Mouse (Mus musculus) heart, adult 2 months (tissue): ENCODE measurements around the gene Fxyd7. TPM values are rescaled to one million over a fixed set of nuclear protein-coding genes. Genes with fewer than 3 reads are reported as not detected.

Source experiments
- DNase-seq, 2 experiments: peaks; one replicate each; pipeline ENCODE4 v3.0.0; 2021
- H3K27ac ChIP-seq: fragments of 200-600 bp; 2 replicates; pipeline ENCODE4 v1.8.1; 2022
- H3K27me3 ChIP-seq: fragments of 200-500 bp; 2 replicates; pipeline ENCODE4 v1.6.1; 2012; ENCODE audit warnings: mild to moderate bottlenecking, low read length, inconsistent platforms, mixed read lengths; ENCODE audit not compliant: control insufficient read depth, insufficient read depth
- H3K36me3 ChIP-seq: fragments of 200-500 bp; 2 replicates; pipeline ENCODE4 v1.6.1; 2012; ENCODE audit warnings: low read length, inconsistent platforms; ENCODE audit not compliant: control insufficient read depth, insufficient read depth
- H3K4me1 ChIP-seq: fragments of 200-500 bp; 2 replicates; pipeline ENCODE4 v1.6.1; 2011; ENCODE audit warnings: low read length; ENCODE audit not compliant: control insufficient read depth, insufficient read depth
- H3K4me3 ChIP-seq: fragments of 200-600 bp; 2 replicates; pipeline ENCODE4 v1.8.1; 2022
- H3K79me2 ChIP-seq: fragments of 200-500 bp; replicated peaks from 2 replicates; pipeline ENCODE4 v1.6.1; 2012; ENCODE audit warnings: mild to moderate bottlenecking, inconsistent platforms, low read length, moderate library complexity, mixed read lengths; ENCODE audit not compliant: control insufficient read depth, insufficient read depth
- H3K9ac ChIP-seq: fragments of 200-500 bp; 2 replicates; pipeline ENCODE4 v1.6.1; 2012; ENCODE audit warnings: low read depth, mild to moderate bottlenecking, control low read depth, inconsistent platforms, low read length, mixed read lengths
- CTCF ChIP-seq: fragments of 200-600 bp; IDR thresholded peaks from 2 replicates; pipeline ENCODE4 v1.8.1; 2022; ENCODE audit warnings: antibody characterized with exemption, mild to moderate bottlenecking, moderate library complexity
- EP300 ChIP-seq: fragments of 200-500 bp; IDR thresholded peaks from 2 replicates; pipeline ENCODE4 v1.6.1; 2011; ENCODE audit warnings: low read depth, low read length, control low read depth; ENCODE audit not compliant: insufficient read depth
- POLR2A ChIP-seq: fragments of 200-500 bp; IDR thresholded peaks from 2 replicates; pipeline ENCODE4 v1.6.1; 2011; ENCODE audit warnings: mild to moderate bottlenecking, low read depth, low read length, control low read depth; ENCODE audit not compliant: insufficient read depth
- WGBS: fragments of 180-500 bp; shearing (Covaris S2); methylation state at CpG from one replicate; pipeline ENCODE4 v1.1.7; 2018; 5-methylcytosine and 5-hydroxymethylcytosine counted together
- intact Hi-C: fragments of 180-260 bp; cut with DNase I; formaldehyde crosslinking; loops from one replicate; pipeline ENCODE4 v1.15.1; 2025
- polyA plus RNA-seq: library from polyadenylated mRNA; depleted of rRNA; stranded (reverse); fragments of >200 nt; gene quantifications from 2 replicates; pipeline ENCODE4 v1.2.3, GENCODE M21; 2012
- total RNA-seq, 2 experiments: library from RNA; stranded (reverse); gene quantifications; 2 replicates each; pipeline ENCODE4 v1.2.3; 2021

The Fxyd7 gene
- total and polyA plus RNA-seq, 3 experiments, result 0.63 to 3.4 (median 1.5) TPM

- intact Hi-C loops, result loop anchor here (5.0 kb wide), 1 partner anchor 115 kb away; no protein-coding TSS in a partner anchor
- 83% methylated on average over 2 of the region's 2 CpGs for WGBS
These were observed 5.8 kb upstream of the Fxyd7 start, which contains the start of gene Fxyd1 for GRCm38 (mm10) chr7:31057071-31057470. Gene Fxyd1 (minus strand): TSS chr7:31057199.

GRCm38 (mm10) chr7:31056448-31056847 lies 5.2 kb upstream of the Fxyd7 start:
- TF ChIP-seq POLR2A, result no peak
- no peak for TF ChIP-seq EP300
- no peak for TF ChIP-seq CTCF
- WGBS, result 85% methylated on average over 7 of the region's 7 CpGs
- Histone ChIP-seq H3K9ac (no peak overlapping the region), H3K27me3 (no peaks in the 10 kb centered on the region), H3K4me1 (peaks cover 7% of the 10 kb centered on the region), H3K79me2 (no peaks in the 10 kb centered on the region), H3K4me3 (no peak overlapping the region), H3K36me3 (no peaks in the 10 kb centered on the region), H3K27ac (peak overlapping the region; percentile 80)
- DNase-seq, result no peak
- intact Hi-C loops, result loop anchor here (5.0 kb wide), 1 partner anchor 116 kb away; no protein-coding TSS in a partner anchor

More at GRCm38 (mm10) chr7:31057071-31057470, 5.8 kb upstream of the Fxyd7 start, which contains the start of gene Fxyd1:
- peaks cover 7% of the 10 kb centered on the region for H3K4me1 ChIP-seq
- H3K9ac ChIP-seq, result no peak within 1 kb of the TSS
- H3K4me3 ChIP-seq, result no peak within 1 kb of the TSS
- no peaks in the 10 kb centered on the region for H3K27me3 ChIP-seq
- peak within 1 kb of the TSS; percentile 80 for H3K27ac ChIP-seq
- DNase-seq, result no peak
- no peaks in the 10 kb centered on the region for H3K36me3 ChIP-seq
- no peaks in the 10 kb centered on the region for H3K79me2 ChIP-seq
- TF ChIP-seq CTCF (no peak), EP300 (no peak), POLR2A (no peak)

- WGBS, result 31% methylated on average over 3 of the region's 4 CpGs
- DNase-seq, result peak; percentile 39 to 43
- Histone ChIP-seq H3K27me3 (no peaks in the 10 kb centered on the region), H3K9ac (peak overlapping the region; percentile 27; the same call in 1 of the 2 replicates), H3K79me2 (no peaks in the 10 kb centered on the region), H3K4me1 (peaks cover 7% of the 10 kb centered on the region), H3K27ac (peak overlapping the region; percentile 80), H3K4me3 (no peak overlapping the region), H3K36me3 (no peaks in the 10 kb centered on the region)
- TF ChIP-seq POLR2A (no peak), EP300 (no peak)
- intact Hi-C loops, result loop anchor here (5.0 kb wide), 1 partner anchor 116 kb away; no protein-coding TSS in a partner anchor
These were observed 4.6 kb upstream of the Fxyd7 start for GRCm38 (mm10) chr7:31055883-31056282.

- H3K36me3 ChIP-seq, result no peaks in the 10 kb centered on the region
- H3K27ac ChIP-seq, result peak overlapping the region; percentile 93
- intact Hi-C loops, result loop anchor here (5.0 kb wide), 1 partner anchor 117 kb away; no protein-coding TSS in a partner anchor
- peaks cover 7% of the 10 kb centered on the region for H3K4me1 ChIP-seq
- H3K79me2 ChIP-seq, result no peaks in the 10 kb centered on the region
- peak; percentile 91 to 92 for DNase-seq
- peak overlapping the region; percentile 76 for H3K9ac ChIP-seq
- H3K27me3 ChIP-seq, result no peaks in the 10 kb centered on the region; the same call in 1 of the 2 replicates
- WGBS, result 22% methylated on average over 10 of the region's 10 CpGs
- peak overlapping the region; percentile 62 for H3K4me3 ChIP-seq
- TF ChIP-seq POLR2A (peak; percentile 66), CTCF (no peak)
These were observed 4.1 kb upstream of the Fxyd7 start for GRCm38 (mm10) chr7:31055354-31055824.

- peak overlapping the region; percentile 76 for H3K9ac ChIP-seq
These were observed 3.5 kb upstream of the Fxyd7 start for GRCm38 (mm10) chr7:31054661-31055320.

More at GRCm38 (mm10) chr7:31054661-31055320, 3.5 kb upstream of the Fxyd7 start:
- no peak for TF ChIP-seq CTCF
- peak; percentile 72 for TF ChIP-seq POLR2A
- TF ChIP-seq EP300, result 0 out of 2 replicates have a peak, but pooled peaks have one; percentile 25
- WGBS, result 42% methylated on average over 11 of the region's 11 CpGs
- Histone ChIP-seq H3K27me3 (no peaks in the 10 kb centered on the region; the same call in 1 of the 2 replicates), H3K4me1 (peaks cover 7% of the 10 kb centered on the region), H3K79me2 (no peaks in the 10 kb centered on the region), H3K36me3 (no peaks in the 10 kb centered on the region), H3K27ac (peak overlapping the region; percentile 93), H3K4me3 (peak overlapping the region; percentile 62)
- peak; percentile 75 to 80 for DNase-seq
- intact Hi-C loops, result loop anchor here (5.0 kb wide), 2 partner anchors 82 to 118 kb away; partner anchors contain the start of genes Fam187b and Lsr
